Mouse (Mus musculus): ENCODE measurements around the gene Zbtb14. TPM values are rescaled to one million over a fixed set of nuclear protein-coding genes. Genes with fewer than 3 reads are reported as not detected.

Gene Zbtb14
- polyA plus RNA-seq, 1 experiment from 2014 or later = 36.0 TPM

- Histone ChIP-seq H3K36me3 (no peaks in the 10 kb centered on the region), H3K27ac (replicated peaks) (no peak overlapping the region), H3K27me3 (no peaks in the 10 kb centered on the region), H3K4me1 (peaks cover 7% of the 10 kb centered on the region; the same call in 1 of the 2 replicates), H3K9ac (replicated peaks) (no peak overlapping the region), H3K4me3 (0 out of 2 replicates have a peak overlapping the region, but pooled peaks have one; percentile 82), H3K4me2 (replicated peaks) (peak overlapping the region; percentile 72), H3K9me3 (no peaks in the 10 kb centered on the region)
- no peak for ATAC-seq (ENCODE audit: low FRiP score, low read depth)
Observed at GRCm38 (mm10) chr17:69416163-69416562, 33.3 kb downstream of the Zbtb14 start.

GRCm38 (mm10) chr17:69416920-69417661, 34.2 kb downstream of the Zbtb14 start:
- Histone ChIP-seq H3K27me3 (no peaks in the 10 kb centered on the region), H3K4me3 (peak overlapping the region; percentile 82), H3K4me2 (replicated peaks) (peak overlapping the region; percentile 72), H3K27ac (replicated peaks) (peak overlapping the region; percentile 94), H3K4me1 (peaks cover 7% of the 10 kb centered on the region; the same call in 1 of the 2 replicates), H3K9ac (replicated peaks) (peak overlapping the region; percentile 85), H3K9me3 (no peaks in the 10 kb centered on the region), H3K36me3 (no peaks in the 10 kb centered on the region)
- peak; percentile 99 for ATAC-seq (ENCODE audit: low FRiP score, low read depth)
- under 1% methylated on average over 56 of the region's 56 CpGs for WGBS

GRCm38 (mm10) chr17:69417724-69418373, 35.0 kb downstream of the Zbtb14 start:
- Histone ChIP-seq H3K9ac (replicated peaks) (peak overlapping the region; percentile 85), H3K4me3 (peak overlapping the region; percentile 82), H3K9me3 (no peaks in the 10 kb centered on the region), H3K27me3 (no peaks in the 10 kb centered on the region), H3K36me3 (no peaks in the 10 kb centered on the region), H3K27ac (replicated peaks) (peak overlapping the region; percentile 94), H3K4me2 (replicated peaks) (peak overlapping the region; percentile 72), H3K4me1 (peaks cover 7% of the 10 kb centered on the region; the same call in 1 of the 2 replicates)
- 4% methylated on average over 26 of the region's 26 CpGs for WGBS
- ATAC-seq (ENCODE audit: low FRiP score, low read depth) = no peak

GRCm38 (mm10) chr17:69421592-69421991, 38.7 kb downstream of the Zbtb14 start:
- no peak for ATAC-seq (ENCODE audit: low FRiP score, low read depth)
- WGBS = 5% methylated on average over 1 of the region's 1 CpGs

GRCm38 (mm10) chr17:69437836-69438235, 55.0 kb downstream of the Zbtb14 start:
- peaks cover 57% of the 10 kb centered on the region for H3K27me3 ChIP-seq
- no peak overlapping the region for H3K4me3 ChIP-seq
- no peak overlapping the region for H3K4me2 ChIP-seq (replicated peaks)
- H3K36me3 ChIP-seq = no peaks in the 10 kb centered on the region
- H3K9ac ChIP-seq (replicated peaks) = no peak overlapping the region
- no peaks in the 10 kb centered on the region for H3K9me3 ChIP-seq
- H3K27ac ChIP-seq (replicated peaks) = no peak overlapping the region
- no peak for ATAC-seq (ENCODE audit: low FRiP score, low read depth)
- WGBS = 74% methylated on average over 5 of the region's 5 CpGs
- peaks cover 16% of the 10 kb centered on the region for H3K4me1 ChIP-seq

More at GRCm38 (mm10) chr17:69421592-69421991, 38.7 kb downstream of the Zbtb14 start:
- no peaks in the 10 kb centered on the region for H3K27me3 ChIP-seq
- no peak overlapping the region for H3K27ac ChIP-seq (replicated peaks)
- no peaks in the 10 kb centered on the region for H3K36me3 ChIP-seq
- no peak overlapping the region for H3K4me2 ChIP-seq (replicated peaks)
- H3K4me1 ChIP-seq = peaks cover 7% of the 10 kb centered on the region; the same call in 1 of the 2 replicates
- H3K4me3 ChIP-seq = no peak overlapping the region
- H3K9ac ChIP-seq (replicated peaks) = no peak overlapping the region
- no peaks in the 10 kb centered on the region for H3K9me3 ChIP-seq

GRCm38 (mm10) chr17:69438486-69438885, 55.6 kb downstream of the Zbtb14 start:
- 37% methylated on average over 14 of the region's 14 CpGs for WGBS
- H3K9ac ChIP-seq (replicated peaks) = peak overlapping the region; percentile 47; the same call in 1 of the 2 replicates
- H3K27me3 ChIP-seq = peaks cover 57% of the 10 kb centered on the region
- H3K27ac ChIP-seq (replicated peaks) = no peak overlapping the region
- H3K4me2 ChIP-seq (replicated peaks) = peak overlapping the region; percentile 73
- H3K9me3 ChIP-seq = no peaks in the 10 kb centered on the region
- H3K36me3 ChIP-seq = no peaks in the 10 kb centered on the region
- peaks cover 16% of the 10 kb centered on the region for H3K4me1 ChIP-seq
- peak overlapping the region; percentile 52 for H3K4me3 ChIP-seq
- no peak for ATAC-seq (ENCODE audit: low FRiP score, low read depth)

- WGBS = under 1% methylated on average over 32 of the region's 44 CpGs
- Histone ChIP-seq H3K9ac (replicated peaks) (peak within 1 kb of the TSS; percentile 47), H3K4me3 (peak within 1 kb of the TSS; percentile 52), H3K27me3 (peaks cover 57% of the 10 kb centered on the region), H3K9me3 (no peaks in the 10 kb centered on the region), H3K4me2 (replicated peaks) (peak within 1 kb of the TSS; percentile 73), H3K36me3 (no peaks in the 10 kb centered on the region), H3K4me1 (peaks cover 16% of the 10 kb centered on the region), H3K27ac (replicated peaks) (no peak within 1 kb of the TSS)
- ATAC-seq (ENCODE audit: low FRiP score, low read depth) = peak; percentile 90
Observed at GRCm38 (mm10) chr17:69438990-69439491, 56.2 kb downstream of the Zbtb14 start, which contains the start of gene Akain1. Akain1 (plus strand) TSS chr17:69439326.

GRCm38 (mm10) chr17:69439571-69440480, 57.0 kb downstream of the Zbtb14 start:
- Histone ChIP-seq H3K27me3 (peaks cover 57% of the 10 kb centered on the region), H3K4me1 (peaks cover 16% of the 10 kb centered on the region), H3K4me2 (replicated peaks) (peak overlapping the region; percentile 73), H3K9ac (replicated peaks) (peak overlapping the region; percentile 47), H3K4me3 (peak overlapping the region; percentile 52), H3K9me3 (no peaks in the 10 kb centered on the region), H3K36me3 (no peaks in the 10 kb centered on the region), H3K27ac (replicated peaks) (no peak overlapping the region)
- peak; percentile 71 for ATAC-seq (ENCODE audit: low FRiP score, low read depth)
- WGBS = 1% methylated on average over 51 of the region's 52 CpGs

Other genes starting within 250 kb of the Zbtb14 start
- gene Akain1, start 56.3 kb downstream of the Zbtb14 start, polyA plus RNA-seq (2016; fragmentation: Nextera tagmentation; extraction: Ambion mirVana) = 0.22 TPM in 1 of 2 replicates, not detected in the other